Mouse (Mus musculus) left cerebral cortex, postnatal 14 days (tissue): Measurements from ENCODE around the gene Gm17190. TPM values are rescaled to one million over a fixed set of nuclear protein-coding genes. Genes with fewer than 3 reads are reported as not detected.
"Not testable (repeated sequence)": the region's sequence is repeated elsewhere in the genome, so short reads cannot be mapped to it uniquely, and the experiment has no call there.

Experiments
- DNase-seq, 2 experiments: peaks; one replicate each; pipeline ENCODE4 v3.0.0; 2021 to 2022; ENCODE audit warnings: low spot score in 2 of 2, mixed read lengths in 1 of 2
- intact Hi-C: fragments of 180-260 bp; cut with DNase I; formaldehyde crosslinking; loops from one replicate; pipeline ENCODE4 v1.15.1; 2025
- long read RNA-seq, 2 experiments: library from polyadenylated mRNA; stranded (forward); transcript quantifications; one replicate each; pipeline ENCODE4 v2.0.0; 2021
- total RNA-seq, 2 experiments: library from RNA; stranded (reverse); gene quantifications; 2 replicates each; pipeline ENCODE4 v1.2.3; 2021

Gm17190 gene
- total RNA-seq: not detected
- long read RNA-seq, experiment 1: 0 reads
- long read RNA-seq, experiment 2: 0 reads

- intact Hi-C loops, DNase-seq: not testable (repeated sequence)
Measured at GRCm38 (mm10) chr13:96081754-96082153, at the start of gene Gm17190. Gene Gm17190 (plus strand): TSS chr13:96082054.

- no peak for DNase-seq
- intact Hi-C loops: loop anchor here (10.0 kb wide), 1 partner anchor 345 kb away; the partner anchor contains the start of gene Poc5
Measured at GRCm38 (mm10) chr13:96039536-96039935, 42.3 kb upstream of the Gm17190 start.

GRCm38 (mm10) chr13:96040275-96041042 is 41.4 kb upstream of the Gm17190 start:
- intact Hi-C loops: no loop called here

GRCm38 (mm10) chr13:96045396-96045795 is 36.5 kb upstream of the Gm17190 start:
- intact Hi-C loops: no loop called here
- no peak for DNase-seq

More at GRCm38 (mm10) chr13:96040275-96041042, 41.4 kb upstream of the Gm17190 start:
- peak in 1 of 2 experiments; percentile 2 for DNase-seq

- intact Hi-C loops: no loop called here
- DNase-seq: no peak
Measured at GRCm38 (mm10) chr13:96052755-96053154, 29.1 kb upstream of the Gm17190 start.

- no peak for DNase-seq
- intact Hi-C loops: no loop called here
Measured at GRCm38 (mm10) chr13:96073555-96073954, 8.3 kb upstream of the Gm17190 start.

GRCm38 (mm10) chr13:96081276-96081675 is 578 bp upstream of the Gm17190 start, which contains the start of gene Gm20075:
Gene Gm20075 (minus strand): TSS chr13:96081376.
- DNase-seq, intact Hi-C loops: not testable (repeated sequence)

- no peak for DNase-seq
- intact Hi-C loops: no loop called here
Measured at GRCm38 (mm10) chr13:96085581-96086302, 3.9 kb downstream of the Gm17190 start.

- intact Hi-C loops: no loop called here
- no peak for DNase-seq
Measured at GRCm38 (mm10) chr13:96090929-96091328, 9.1 kb downstream of the Gm17190 start.

GRCm38 (mm10) chr13:96106367-96106766 is 24.5 kb downstream of the Gm17190 start:
- no peak for DNase-seq
- intact Hi-C loops: no loop called here

- DNase-seq: no peak
- intact Hi-C loops: no loop called here
Measured at GRCm38 (mm10) chr13:96110767-96111166, 28.9 kb downstream of the Gm17190 start.

- intact Hi-C loops: no loop called here
Measured at GRCm38 (mm10) chr13:96112711-96113110, 30.9 kb downstream of the Gm17190 start.

GRCm38 (mm10) chr13:96125011-96125410 is 43.2 kb downstream of the Gm17190 start:
- no peak for DNase-seq
- intact Hi-C loops: no loop called here

More at GRCm38 (mm10) chr13:96112711-96113110, 30.9 kb downstream of the Gm17190 start:
- DNase-seq: no peak

- DNase-seq: no peak
- intact Hi-C loops: no loop called here
Measured at GRCm38 (mm10) chr13:96126669-96127068, 44.8 kb downstream of the Gm17190 start.

- intact Hi-C loops: no loop called here
Measured at GRCm38 (mm10) chr13:96129081-96129480, 47.2 kb downstream of the Gm17190 start.

GRCm38 (mm10) chr13:96131050-96131449 is 49.2 kb downstream of the Gm17190 start:
- peak; percentile 64 to 71 for DNase-seq
- intact Hi-C loops: loop anchor here (5.0 kb wide), 1 partner anchor 256 kb away; the partner anchor contains the start of gene Poc5

More at GRCm38 (mm10) chr13:96129081-96129480, 47.2 kb downstream of the Gm17190 start:
- no peak for DNase-seq

GRCm38 (mm10) chr13:96131911-96132310 is 50.1 kb downstream of the Gm17190 start:
- intact Hi-C loops: loop anchor here (5.0 kb wide), 1 partner anchor 255 kb away; the partner anchor contains the start of gene Poc5
- no peak for DNase-seq

GRCm38 (mm10) chr13:96132401-96132816 is 50.6 kb downstream of the Gm17190 start, which contains the start of gene Sv2c:
Gene Sv2c (minus strand): TSS chr13:96132577.
- peak; percentile 65 to 69 for DNase-seq
- intact Hi-C loops: loop anchor here (5.0 kb wide), 1 partner anchor 255 kb away; the partner anchor contains the start of gene Poc5
